Mouse (Mus musculus): Measurements from ENCODE around the gene Golgb1.

Gene Golgb1

GRCm38 (mm10) chr16:36943591-36943990 lies 68.7 kb downstream of the Golgb1 start:
- no peak for DNase-seq (ENCODE audit: low spot score)

GRCm38 (mm10) chr16:36944895-36945424 lies 70.0 kb downstream of the Golgb1 start:
- no peak for DNase-seq (ENCODE audit: low spot score)

GRCm38 (mm10) chr16:36946459-36947159 lies 71.7 kb downstream of the Golgb1 start:
- DNase-seq (ENCODE audit: low spot score): no peak

GRCm38 (mm10) chr16:36947646-36948197 lies 72.8 kb downstream of the Golgb1 start:
- no peak for DNase-seq (ENCODE audit: low spot score)

GRCm38 (mm10) chr16:36949614-36950336 lies 74.8 kb downstream of the Golgb1 start:
- no peak for DNase-seq (ENCODE audit: low spot score)

- DNase-seq (ENCODE audit: low spot score): no peak
Measured at GRCm38 (mm10) chr16:36951029-36951428, 76.1 kb downstream of the Golgb1 start.

GRCm38 (mm10) chr16:36955106-36955505 lies 80.2 kb downstream of the Golgb1 start:
- no peak for DNase-seq (ENCODE audit: low spot score)

GRCm38 (mm10) chr16:36963415-36963814 lies 88.5 kb downstream of the Golgb1 start:
- DNase-seq (ENCODE audit: low spot score): no peak

- DNase-seq (ENCODE audit: low spot score): no peak
Measured at GRCm38 (mm10) chr16:36979127-36979526, 104.2 kb downstream of the Golgb1 start.
